Mouse (Mus musculus): ENCODE data around the gene Mmp14.

GRCm38 (mm10) chr14:54412629-54413170, 18.7 kb upstream of the Mmp14 start:
- peak; percentile 92 for TF ChIP-seq CTCF (IDR thresholded peaks at IDR 0.05; ENCODE audit: low read depth, low read length)
- TF ChIP-seq TAL1 (conservative IDR thresholded peaks at IDR 0.05; ENCODE audit: low read depth, low read length): no peak
- TF ChIP-seq GATA2 (IDR thresholded peaks at IDR 0.05; ENCODE audit: borderline replicate concordance, low read depth, low read length): no peak
- no peak for TF ChIP-seq GATA1 (IDR thresholded peaks at IDR 0.05; ENCODE audit: borderline replicate concordance, low read length)
- no peak for TF ChIP-seq POLR2AphosphoS5 (IDR thresholded peaks at IDR 0.05; ENCODE audit: insufficient replicate concordance, low read depth, low read length)
